32 mouse cellular contexts compared by ENCODE assay signal in genomic region chr5:90771369-90771768, GRCm38 (mm10). TPM values are rescaled to one million over a fixed set of nuclear protein-coding genes. Genes with fewer than 3 reads are reported as not detected.
DNase-seq lines count a peak whose midpoint lies in the region; ATAC-seq and TF ChIP-seq lines count a peak whose summit lies in the region.
"Had no signal": no experiment of that assay in that cellular context is flagged by ENCODE, and none has a peak within 500 bp of the region (broad histone marks: within the 10 kb centered on the region; RNA-seq: fewer than 3 reads in every experiment).

No protein-coding gene starts in this region.

- H3K4me1 ChIP-seq in heart, embryonic 10.5 days: no peaks in the 10 kb centered on the region
- H3K4me1 ChIP-seq in bone marrow macrophage, adult 2 months (ENCODE audit: control insufficient read depth, insufficient read depth, low read length): peaks cover 36% of the 10 kb centered on the region
- H3K4me1 ChIP-seq in intestine, embryonic 15.5 days (replicated peaks): 0 out of 2 replicates have a peak, but pooled peaks cover 6% of the 10 kb centered on the region
- H3K4me1 ChIP-seq: forebrain, embryonic 12.5 days; midbrain, embryonic 12.5 days; neural tube, embryonic 15.5 days had no signal

- no peak overlapping the region for H3K27ac ChIP-seq in heart, embryonic 10.5 days
- peak overlapping the region; percentile 97 for H3K27ac ChIP-seq in bone marrow macrophage, adult 2 months (ENCODE audit: insufficient read depth, low read depth, low read length)
- H3K27ac ChIP-seq in intestine, embryonic 15.5 days: no peak overlapping the region
- H3K27ac ChIP-seq: embryonic facial prominence, embryonic 13.5 days; forebrain, embryonic 12.5 days; liver, embryonic 13.5 days; lung, embryonic 15.5 days; midbrain, embryonic 12.5 days; neural tube, embryonic 15.5 days; stomach, embryonic 15.5 days had no signal

- H3K36me3 ChIP-seq in heart, embryonic 10.5 days: no peaks in the 10 kb centered on the region
- no peaks in the 10 kb centered on the region for H3K36me3 ChIP-seq in intestine, embryonic 15.5 days
- H3K36me3 ChIP-seq: embryonic facial prominence, embryonic 13.5 days; forebrain, embryonic 12.5 days; liver, embryonic 13.5 days; lung, embryonic 15.5 days; midbrain, embryonic 12.5 days; neural tube, embryonic 15.5 days; stomach, embryonic 15.5 days had no signal

- no peak for TF ChIP-seq POLR2A in bone marrow macrophage, adult 2 months (IDR thresholded peaks at IDR 0.05; ENCODE audit: borderline replicate concordance, low read depth, low read length)

- H3K27me3 ChIP-seq in heart, embryonic 10.5 days (ENCODE audit: insufficient read depth, poor library complexity, severe bottlenecking): no peaks in the 10 kb centered on the region; the same call in 1 of the 2 replicates
- no peaks in the 10 kb centered on the region; the same call in 1 of the 2 replicates for H3K27me3 ChIP-seq in intestine, embryonic 15.5 days (replicated peaks)
- H3K27me3 ChIP-seq: forebrain, embryonic 12.5 days; liver, embryonic 13.5 days; lung, embryonic 15.5 days; midbrain, embryonic 12.5 days; neural tube, embryonic 15.5 days; stomach, embryonic 15.5 days had no signal

- TF ChIP-seq CTCF in bone marrow macrophage, adult 2 months (IDR thresholded peaks at IDR 0.05; ENCODE audit: low read depth, low read length): no peak

- no peak overlapping the region for H3K4me2 ChIP-seq in intestine, embryonic 15.5 days (replicated peaks)
- H3K4me2 ChIP-seq: embryonic facial prominence, embryonic 13.5 days; forebrain, embryonic 12.5 days; liver, embryonic 13.5 days; lung, embryonic 15.5 days; midbrain, embryonic 12.5 days; neural tube, embryonic 15.5 days; stomach, embryonic 15.5 days had no signal

- H3K4me3 ChIP-seq in heart, embryonic 10.5 days: no peak overlapping the region
- no peak overlapping the region for H3K4me3 ChIP-seq in bone marrow macrophage, adult 2 months (ENCODE audit: insufficient read depth, low read length)
- no peak overlapping the region for H3K4me3 ChIP-seq in intestine, embryonic 15.5 days (replicated peaks)
- H3K4me3 ChIP-seq: embryonic facial prominence, embryonic 13.5 days; erythroblast, embryonic 14.5 days; forebrain, embryonic 12.5 days; liver, embryonic 13.5 days; lung, embryonic 15.5 days; midbrain, embryonic 12.5 days; neural tube, embryonic 15.5 days; stomach, embryonic 15.5 days had no signal

- WGBS in heart, embryonic 10.5 days: 78% methylated on average over 3 of the region's 3 CpGs
- 74% methylated on average over 3 of the region's 3 CpGs for WGBS in intestine, embryonic 15.5 days

- no peak overlapping the region for H3K9ac ChIP-seq in intestine, embryonic 15.5 days
- H3K9ac ChIP-seq: embryonic facial prominence, embryonic 13.5 days; forebrain, embryonic 12.5 days; liver, embryonic 13.5 days; lung, embryonic 15.5 days; midbrain, embryonic 12.5 days; neural tube, embryonic 15.5 days; stomach, embryonic 15.5 days had no signal

- DNase-seq in heart, adult 8-10 months (ENCODE audit: low spot score): peak; percentile 45
- DNase-seq in heart, embryonic 10.5 days (ENCODE audit: low spot score): no peak
- DNase-seq in A20 (ENCODE audit: low read depth, low spot score): peak; percentile 15
- no peak for DNase-seq in thymus, postnatal 14 days
- DNase-seq: cerebellum, adult 18-20 months; cerebellum, postnatal 14 days; embryo, embryonic 11 days; kidney, adult 2 months; layer of hippocampus, postnatal 36 days; liver, embryonic 13.5 days; lung, postnatal 4 days; right cerebral cortex, adult 18-20 months; right cerebral cortex, postnatal 4 days; thymus, postnatal 4 days had no signal

- ATAC-seq in megakaryocyte, adult 5-6 weeks (ENCODE audit: poor library complexity, severe bottlenecking): peak; percentile 57
- no peak for ATAC-seq in inflammation-experienced regulatory T-cells, adult 6 months
- ATAC-seq in intestine, embryonic 15.5 days: no peak

- no peaks in the 10 kb centered on the region for H3K9me3 ChIP-seq in heart, embryonic 10.5 days
- H3K9me3 ChIP-seq in intestine, embryonic 15.5 days: no peaks in the 10 kb centered on the region
- H3K9me3 ChIP-seq: embryonic facial prominence, embryonic 13.5 days; forebrain, embryonic 12.5 days; liver, embryonic 13.5 days; lung, embryonic 15.5 days; midbrain, embryonic 12.5 days; neural tube, embryonic 15.5 days; stomach, embryonic 15.5 days had no signal

RNA-seq across cellular contexts. Expression of gene Pf4, which starts 0.9 kb away (rescaled TPM):
- 10 to 100 TPM; 30.1 to 36.7 (median 30.8) TPM for total RNA-seq in heart, adult 8-10 months (2022)
- 72.7 and 81.1 TPM in 2 replicates for polyA plus RNA-seq in heart, embryonic 10.5 days (2016; fragmentation: Nextera tagmentation; extraction: Ambion mirVana)
- polyA plus RNA-seq in bone marrow macrophage, adult 2 months (2012; ENCODE audit: insufficient read depth, insufficient read length, missing spikeins): 349 and 380 TPM in 2 replicates
- total RNA-seq in megakaryocyte, adult 5-6 weeks (2015): 1.5 and 6.3 TPM in 2 replicates
- 0.99 TPM in 1 of 2 replicates, not detected in the other for total RNA-seq in megakaryocyte, adult 5-6 weeks (2017)
- polyA plus RNA-seq in inflammation-experienced regulatory T-cells, adult 6 months (2017; shearing (Covaris generic)): not detected
- 51.4 and 52.3 TPM in 2 replicates for polyA plus RNA-seq in intestine, embryonic 15.5 days (2015; fragmentation: Nextera tagmentation; extraction: Ambion mirVana)
- polyA plus RNA-seq: C2C12 had no signal

RNA-seq across cellular contexts. Expression of gene Ppbp, which starts 3.1 kb away (rescaled TPM):
- total RNA-seq in heart, adult 8-10 months (2022): 10 to 100 TPM; 10.5 to 27.1 (median 17.0) TPM
- polyA plus RNA-seq in heart, embryonic 10.5 days (2016; fragmentation: Nextera tagmentation; extraction: Ambion mirVana): 9.8 and 13.4 TPM in 2 replicates
- 0.86 and 1.3 TPM in 2 replicates for polyA plus RNA-seq in bone marrow macrophage, adult 2 months (2012; ENCODE audit: insufficient read depth, insufficient read length, missing spikeins)
- total RNA-seq in megakaryocyte, adult 5-6 weeks (2015): 0.56 and 0.64 TPM in 2 replicates
- total RNA-seq in megakaryocyte, adult 5-6 weeks (2017): 0.26 TPM in 1 of 2 replicates, not detected in the other
- under 1 TPM in 1 of 3 experiments, not detected in 2; 0.67 TPM for polyA plus RNA-seq in inflammation-experienced regulatory T-cells, adult 6 months (2017; shearing (Covaris generic))
- polyA plus RNA-seq in intestine, embryonic 15.5 days (2015; fragmentation: Nextera tagmentation; extraction: Ambion mirVana): 2.6 and 2.7 TPM in 2 replicates
- total RNA-seq: layer of hippocampus, postnatal 36 days; left cerebral cortex, postnatal 10 days had no signal

RNA-seq across cellular contexts. Expression of gene Cxcl5, which starts 12.2 kb away (rescaled TPM):
- total RNA-seq in heart, adult 8-10 months (2022): under 1 TPM in 2 of 4 experiments, not detected in 2; 0.14 to 0.16 TPM
- 0.21 TPM in 1 of 2 replicates, not detected in the other for polyA plus RNA-seq in heart, embryonic 10.5 days (2016; fragmentation: Nextera tagmentation; extraction: Ambion mirVana)
- 0.35 TPM in 1 of 2 replicates, not detected in the other for polyA plus RNA-seq in bone marrow macrophage, adult 2 months (2012; ENCODE audit: insufficient read depth, insufficient read length, missing spikeins)
- not detected in 2 replicates for total RNA-seq in megakaryocyte, adult 5-6 weeks (2015)
- total RNA-seq in megakaryocyte, adult 5-6 weeks (2017): not detected in 2 replicates
- polyA plus RNA-seq in inflammation-experienced regulatory T-cells, adult 6 months (2017; shearing (Covaris generic)): not detected
- 0.24 and 0.38 TPM in 2 replicates for polyA plus RNA-seq in intestine, embryonic 15.5 days (2015; fragmentation: Nextera tagmentation; extraction: Ambion mirVana)
- total RNA-seq: adrenal gland, postnatal 4 days; heart, postnatal 10 days; layer of hippocampus, postnatal 36 days; left cerebral cortex, postnatal 10 days had no signal
- polyA plus RNA-seq: erythroblast, embryonic 14.5 days; forebrain, embryonic 12.5 days; kidney, adult 2 months; lung, embryonic 15.5 days; midbrain, embryonic 12.5 days had no signal

RNA-seq across cellular contexts. Expression of gene Cxcl3, which starts 14.5 kb away (rescaled TPM):
- not detected for total RNA-seq in heart, adult 8-10 months (2022)
- polyA plus RNA-seq in heart, embryonic 10.5 days (2016; fragmentation: Nextera tagmentation; extraction: Ambion mirVana): 0.13 TPM in 1 of 2 replicates, not detected in the other
- polyA plus RNA-seq in bone marrow macrophage, adult 2 months (2012; ENCODE audit: insufficient read depth, insufficient read length, missing spikeins): not detected in 2 replicates
- total RNA-seq in megakaryocyte, adult 5-6 weeks (2015): not detected in 2 replicates
- not detected in 2 replicates for total RNA-seq in megakaryocyte, adult 5-6 weeks (2017)
- 1 to 10 TPM in 1 of 3 experiments, not detected in 2; 1.5 TPM for polyA plus RNA-seq in inflammation-experienced regulatory T-cells, adult 6 months (2017; shearing (Covaris generic))
- 0.14 TPM in 1 of 2 replicates, not detected in the other for polyA plus RNA-seq in intestine, embryonic 15.5 days (2015; fragmentation: Nextera tagmentation; extraction: Ambion mirVana)
- total RNA-seq: adrenal gland, postnatal 4 days; heart, postnatal 10 days; layer of hippocampus, postnatal 36 days; left cerebral cortex, postnatal 10 days had no signal
- polyA plus RNA-seq: C2C12; forebrain, embryonic 12.5 days; kidney, adult 2 months; liver, embryonic 13.5 days; midbrain, embryonic 12.5 days; stomach, embryonic 15.5 days had no signal

RNA-seq across cellular contexts. Expression of gene Cxcl15, which starts 23.0 kb away (rescaled TPM):
- total RNA-seq in heart, adult 8-10 months (2022): not detected
- 0.15 TPM in 1 of 2 replicates, not detected in the other for polyA plus RNA-seq in heart, embryonic 10.5 days (2016; fragmentation: Nextera tagmentation; extraction: Ambion mirVana)
- not detected in 2 replicates for polyA plus RNA-seq in bone marrow macrophage, adult 2 months (2012; ENCODE audit: insufficient read depth, insufficient read length, missing spikeins)
- not detected in 2 replicates for total RNA-seq in megakaryocyte, adult 5-6 weeks (2015)
- total RNA-seq in megakaryocyte, adult 5-6 weeks (2017): not detected in 2 replicates
- polyA plus RNA-seq in inflammation-experienced regulatory T-cells, adult 6 months (2017; shearing (Covaris generic)): not detected
- 0.18 and 0.19 TPM in 2 replicates for polyA plus RNA-seq in intestine, embryonic 15.5 days (2015; fragmentation: Nextera tagmentation; extraction: Ambion mirVana)
- total RNA-seq: adrenal gland, postnatal 4 days; heart, postnatal 10 days; layer of hippocampus, adult 18-20 months; layer of hippocampus, postnatal 36 days; left cerebral cortex, postnatal 10 days had no signal
- polyA plus RNA-seq: C2C12; erythroblast, embryonic 14.5 days; forebrain, embryonic 12.5 days; gonadal fat pad, adult 2 months; kidney, adult 2 months; limb, embryonic 11.5 days; liver, embryonic 13.5 days; midbrain, embryonic 12.5 days; neural tube, embryonic 15.5 days had no signal

Comparison
In these comparisons a context has a peak if more than half of its experiments do, and no peak if none do; other contexts are left out.
1. DNase-seq: peak in heart, adult 8-10 months (single experiment) and A20 (single experiment); none in heart, embryonic 10.5 days (single experiment) and thymus, postnatal 14 days (single experiment).
2. RNA of gene Pf4, which starts 0.9 kb away (polyA plus RNA-seq): 349 to 380 TPM in bone marrow macrophage, adult 2 months, 72.7 to 81.1 TPM in heart, embryonic 10.5 days and 51.4 to 52.3 TPM in intestine, embryonic 15.5 days; not detected in inflammation-experienced regulatory T-cells, adult 6 months; every median in the first group is over 10 times any median in the second.